Mouse (Mus musculus): Measurements from ENCODE around the gene Pex11b.

GRCm38 (mm10) chr3:96593790-96594560 is 41.2 kb upstream of the Pex11b start, which contains the start of gene Polr3gl:
- TF ChIP-seq CTCF (conservative IDR thresholded peaks at IDR 0.05; ENCODE audit: low read length) (no peak), NANOG (IDR thresholded peaks at IDR 0.05; ENCODE audit: borderline replicate concordance, low read length) (no peak), POU5F1 (IDR thresholded peaks at IDR 0.05; ENCODE audit: borderline replicate concordance, low read length) (no peak)

Data from E14TG2a.4 (cell line).